Mouse (Mus musculus) gastrocnemius, postnatal 10 days (tissue): Measurements from ENCODE around the gene Ehhadh. TPM values are rescaled to one million over a fixed set of nuclear protein-coding genes. Genes with fewer than 3 reads are reported as not detected.

Experiments used
- DNase-seq: peaks from one replicate; pipeline ENCODE4 v3.0.0; 2021; ENCODE audit warnings: mixed read lengths
- total RNA-seq, 2 experiments: library from RNA; stranded (reverse); gene quantifications; 2 replicates each; pipeline ENCODE4 v1.2.3; 2021

The Ehhadh gene
- total RNA-seq, 2 experiments from 2014 or later = 3.2 to 3.4 TPM

GRCm38 (mm10) chr16:21727897-21728364 is 59.7 kb downstream of the Ehhadh start:
- DNase-seq = peak; percentile 78

- no peak for DNase-seq
Measured at GRCm38 (mm10) chr16:21727421-21727820, 60.2 kb downstream of the Ehhadh start.

GRCm38 (mm10) chr16:21724261-21724660 is 63.3 kb downstream of the Ehhadh start:
- no peak for DNase-seq

GRCm38 (mm10) chr16:21719770-21720169 is 67.8 kb downstream of the Ehhadh start:
- DNase-seq = no peak

- DNase-seq = no peak
Measured at GRCm38 (mm10) chr16:21714516-21714915, 73.1 kb downstream of the Ehhadh start.

Other genes starting within 250 kb of the Ehhadh start
- gene 2510009E07Rik, start 93.1 kb downstream of the Ehhadh start, total RNA-seq = 10 to 100 TPM; 27.5 to 34.9 TPM
- gene Map3k13, start 6.5 kb upstream of the Ehhadh start, total RNA-seq = under 1 TPM; 0.38 to 0.52 TPM
- 1 to 10 TPM; 5.8 to 6.7 TPM for gene Tmem41a, start 159.7 kb upstream of the Ehhadh start, total RNA-seq
- under 1 TPM in 1 of 2 experiments, not detected in 1; 0.09 TPM for gene Liph, start 207.9 kb upstream of the Ehhadh start, total RNA-seq
- 10 to 100 TPM; 21.2 to 22.6 TPM for gene Senp2, start 221.7 kb upstream of the Ehhadh start, total RNA-seq